Mouse (Mus musculus): ENCODE measurements around the gene Sephs2.

DNA sequence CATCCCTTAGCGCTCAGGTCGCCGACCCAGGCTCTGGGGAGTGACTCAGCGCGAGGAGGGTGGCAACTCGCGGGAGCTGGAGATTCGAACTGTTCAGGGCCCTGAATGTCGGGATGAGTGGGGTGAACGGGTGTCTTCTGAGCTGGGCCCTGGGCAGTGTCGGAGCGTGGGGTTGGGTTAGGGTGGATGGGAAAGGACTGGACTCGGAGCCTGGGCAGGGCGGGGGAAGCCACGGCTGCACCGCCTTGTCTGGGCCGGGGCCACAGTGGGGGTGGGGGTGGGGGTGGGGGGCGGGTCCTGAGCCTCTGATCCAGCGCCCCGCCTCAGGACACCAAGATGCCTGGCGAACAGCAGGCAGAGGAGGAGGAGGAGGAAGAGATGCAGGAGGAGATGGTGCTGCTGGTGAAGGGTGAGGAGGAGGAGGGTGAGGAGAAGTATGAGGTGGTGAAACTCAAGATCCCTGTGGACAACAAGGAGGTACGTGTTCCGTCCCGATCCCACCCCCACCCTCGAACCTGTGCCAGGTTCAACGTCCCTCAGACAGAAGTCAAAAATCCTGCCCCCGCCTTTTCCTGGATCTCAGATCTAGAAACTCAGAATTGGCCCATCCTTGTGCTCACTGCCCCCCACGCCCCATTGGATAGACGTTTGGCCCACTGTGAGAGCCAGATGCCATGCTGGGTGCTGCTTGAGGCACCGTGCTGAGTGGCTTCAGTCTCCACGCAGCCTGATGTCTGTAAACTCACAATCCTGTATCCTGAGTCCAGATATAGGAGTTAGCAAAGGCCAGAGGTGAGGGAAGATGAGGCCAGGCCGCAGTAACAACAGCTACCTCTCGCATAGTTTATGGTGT is 29.0 kb downstream of the Sephs2 start:
- no peak for TF ChIP-seq CTCF (conservative IDR thresholded peaks at IDR 0.05; ENCODE audit: insufficient read depth, insufficient read length, low read depth, low read length)
- no peak for TF ChIP-seq POLR2A (IDR thresholded peaks at IDR 0.05; ENCODE audit: low read depth, low read length)

Data from kidney, adult 2 months (tissue).